Mouse (Mus musculus) testis, adult 2 months (tissue): Measurements from ENCODE around the gene Defb48. TPM values are rescaled to one million over a fixed set of nuclear protein-coding genes. Genes with fewer than 3 reads are reported as not detected.

Experiments
- H3K27ac ChIP-seq: fragments of 200-500 bp; 2 replicates; pipeline ENCODE4 v1.5.1; 2012; ENCODE audit warnings: low read depth, low read length; ENCODE audit not compliant: control insufficient read depth, insufficient read depth
- H3K27me3 ChIP-seq: fragments of 200-500 bp; 2 replicates; pipeline ENCODE4 v1.6.1; 2012; ENCODE audit warnings: mild to moderate bottlenecking, low read length, moderate library complexity; ENCODE audit not compliant: control insufficient read depth, insufficient read depth
- H3K36me3 ChIP-seq: fragments of 200-500 bp; 2 replicates; pipeline ENCODE4 v1.6.1; 2012; ENCODE audit warnings: mild to moderate bottlenecking, low read length; ENCODE audit not compliant: control insufficient read depth, insufficient read depth
- H3K4me1 ChIP-seq: fragments of 200-500 bp; 2 replicates; pipeline ENCODE4 v1.6.1; 2012; ENCODE audit warnings: low read length; ENCODE audit not compliant: control insufficient read depth, insufficient read depth
- H3K4me3 ChIP-seq: fragments of 200-500 bp; 2 replicates; pipeline ENCODE4 v1.5.1; 2012; ENCODE audit warnings: low read depth, mild to moderate bottlenecking, low read length, moderate library complexity, mixed read lengths; ENCODE audit not compliant: control insufficient read depth
- CTCF ChIP-seq: fragments of 200-500 bp; IDR thresholded peaks from 2 replicates; pipeline ENCODE4 v1.5.1; 2012; ENCODE audit warnings: low read depth, mild to moderate bottlenecking, inconsistent platforms, low read length, moderate library complexity; ENCODE audit not compliant: control insufficient read depth, insufficient read depth, insufficient replicate concordance
- POLR2A ChIP-seq: fragments of 200-500 bp; IDR thresholded peaks from 2 replicates; pipeline ENCODE4 v1.6.1; 2012; ENCODE audit warnings: low read depth, mild to moderate bottlenecking, inconsistent platforms, low read length, moderate library complexity; ENCODE audit not compliant: control insufficient read depth
- polyA plus RNA-seq: library from polyadenylated mRNA; depleted of rRNA; stranded (reverse); fragments of >200 nt; gene quantifications from 2 replicates; pipeline ENCODE4 v1.2.3, GENCODE M21; 2012; rRNA removed

Defb48 gene
- 0.91 TPM in 1 of 2 replicates, not detected in the other for polyA plus RNA-seq

DNA sequence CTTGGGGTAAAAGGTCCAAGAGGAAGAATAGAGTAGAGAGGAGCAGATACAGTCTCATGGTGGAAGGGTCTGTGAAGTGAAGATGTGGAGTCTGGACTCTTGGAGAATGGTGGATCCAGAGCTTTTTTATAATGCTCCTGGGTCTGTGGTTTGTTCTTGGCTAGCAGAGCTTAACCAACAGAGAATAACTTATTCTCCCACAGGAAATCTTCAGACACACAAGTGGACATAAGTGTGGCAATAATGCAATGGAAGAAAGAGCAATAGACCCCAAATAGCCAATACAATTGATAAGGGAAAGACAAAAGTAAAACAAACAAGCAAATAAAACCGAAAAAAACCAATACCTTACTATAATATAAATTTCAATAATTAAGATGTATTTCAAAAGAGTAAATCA is at the start of gene Defb48:
Gene Defb48, minus strand, starts transcription at position 101 of the 400 bp plus-strand sequence.
- H3K4me1 ChIP-seq = no peaks in the 10 kb centered on the region
- no peaks in the 10 kb centered on the region for H3K36me3 ChIP-seq
- H3K27ac ChIP-seq = no peak within 1 kb of the TSS
- TF ChIP-seq CTCF (no peak), POLR2A (no peak)
- no peak within 1 kb of the TSS for H3K4me3 ChIP-seq
- no peaks in the 10 kb centered on the region for H3K27me3 ChIP-seq

DNA sequence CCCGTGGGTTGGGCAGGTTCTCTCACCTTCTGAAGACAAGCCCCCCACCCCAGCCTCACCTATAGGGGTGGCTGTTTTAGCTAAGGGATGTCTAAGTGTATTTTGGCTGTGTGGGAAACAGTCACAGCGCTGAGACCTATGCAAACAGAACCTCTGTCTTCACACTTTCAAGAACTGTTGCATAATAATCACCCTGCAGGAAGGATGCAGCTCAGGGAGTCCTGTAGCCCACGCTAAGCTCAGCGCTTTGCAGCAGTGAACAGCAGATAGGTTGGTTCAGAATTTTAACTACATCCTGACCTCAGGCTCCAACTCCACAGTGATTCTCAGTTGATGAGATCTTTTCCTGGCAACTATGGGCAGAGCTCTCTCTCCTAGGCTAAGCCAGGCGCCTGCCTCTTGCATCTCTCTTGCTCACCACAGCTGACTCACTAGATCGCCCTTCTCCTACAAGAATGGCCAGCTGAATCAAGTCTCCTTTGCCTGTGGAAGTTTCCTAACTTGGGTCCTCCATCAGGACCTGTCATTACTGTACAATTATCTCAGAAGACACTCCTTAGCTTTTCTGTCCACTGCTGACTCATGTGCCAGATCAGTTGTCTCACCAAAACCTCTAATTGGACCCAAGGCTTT is 36.3 kb upstream of the Defb48 start:
- no peaks in the 10 kb centered on the region for H3K27me3 ChIP-seq
- H3K36me3 ChIP-seq = no peaks in the 10 kb centered on the region
- H3K27ac ChIP-seq = no peak overlapping the region
- TF ChIP-seq CTCF (no peak), POLR2A (no peak)
- peaks cover 4% of the 10 kb centered on the region for H3K4me1 ChIP-seq
- no peak overlapping the region for H3K4me3 ChIP-seq

DNA sequence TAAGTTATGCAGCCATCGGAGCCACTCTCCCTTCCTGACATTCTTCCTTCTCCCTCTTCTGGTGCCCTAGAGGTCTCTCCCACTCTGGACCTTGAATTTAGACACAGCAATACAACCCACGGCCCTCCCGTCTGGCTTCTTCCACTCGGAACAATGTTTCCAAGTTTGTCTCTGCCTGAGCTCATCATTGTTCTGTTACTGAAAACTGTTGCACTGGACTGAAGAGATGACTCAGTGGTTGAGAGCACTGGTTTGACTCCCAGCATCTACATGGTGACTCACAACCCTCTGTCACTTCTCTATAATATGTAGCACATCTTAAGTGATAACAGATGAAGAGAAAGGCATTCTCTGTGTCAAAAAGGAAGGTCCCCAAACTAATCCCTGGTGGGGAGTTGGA is 30.4 kb upstream of the Defb48 start:
- Histone ChIP-seq H3K27me3 (no peaks in the 10 kb centered on the region), H3K36me3 (no peaks in the 10 kb centered on the region), H3K4me1 (no peaks in the 10 kb centered on the region; the same call in 1 of the 2 replicates), H3K27ac (no peak overlapping the region), H3K4me3 (no peak overlapping the region)
- no peak for TF ChIP-seq CTCF
- no peak for TF ChIP-seq POLR2A

DNA sequence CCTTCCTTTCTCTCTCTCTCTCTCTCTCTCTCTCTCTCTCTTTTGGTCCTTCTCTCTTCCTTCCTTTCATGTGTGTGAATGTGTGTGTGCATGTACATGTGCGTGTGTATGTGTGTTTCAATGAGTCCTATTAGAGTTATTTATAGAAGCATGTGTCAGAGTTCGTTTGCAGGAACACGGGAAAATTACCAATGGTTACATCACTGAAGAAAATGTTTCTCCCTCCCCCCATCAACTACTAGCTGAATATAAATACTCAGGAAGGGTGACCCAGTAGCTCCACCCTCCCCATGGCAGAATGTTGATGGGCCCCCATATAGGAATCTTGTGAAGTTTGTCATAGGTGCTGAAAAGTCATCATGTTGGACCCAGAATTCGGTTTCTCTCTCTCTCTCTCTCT is 28.8 kb upstream of the Defb48 start:
- no peak for TF ChIP-seq POLR2A
- no peak for TF ChIP-seq CTCF
- no peaks in the 10 kb centered on the region; the same call in 1 of the 2 replicates for H3K4me1 ChIP-seq
- H3K27ac ChIP-seq = no peak overlapping the region
- H3K4me3 ChIP-seq = no peak overlapping the region
- H3K27me3 ChIP-seq = no peaks in the 10 kb centered on the region
- no peaks in the 10 kb centered on the region for H3K36me3 ChIP-seq

DNA sequence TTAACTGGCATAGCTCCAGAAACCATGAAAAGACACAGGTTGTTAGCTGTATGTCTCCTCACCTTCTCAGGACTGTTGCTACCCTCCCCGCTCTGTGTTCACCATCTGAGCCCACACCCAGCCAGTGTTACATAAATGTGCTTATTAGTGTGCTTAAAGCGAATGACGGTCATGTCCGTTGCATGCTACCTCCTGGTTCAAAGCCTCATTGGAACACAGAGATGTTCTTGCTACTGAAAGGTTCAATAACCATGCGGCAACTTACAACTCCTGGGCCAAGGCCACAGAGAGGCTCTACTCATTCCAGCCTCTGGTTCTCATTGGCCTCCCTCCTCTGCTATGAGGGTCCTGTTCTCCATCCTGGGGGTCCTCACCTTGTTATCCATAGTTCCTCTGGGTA is 27.2 kb upstream of the Defb48 start, which contains the start of gene Defb43:
Gene Defb43, plus strand, starts transcription at position 301 of the 400 bp plus-strand sequence.
- H3K27ac ChIP-seq = no peak within 1 kb of the TSS
- H3K4me3 ChIP-seq = no peak within 1 kb of the TSS
- no peaks in the 10 kb centered on the region; the same call in 1 of the 2 replicates for H3K4me1 ChIP-seq
- TF ChIP-seq CTCF (no peak), POLR2A (no peak)
- H3K27me3 ChIP-seq = no peaks in the 10 kb centered on the region
- H3K36me3 ChIP-seq = no peaks in the 10 kb centered on the region

DNA sequence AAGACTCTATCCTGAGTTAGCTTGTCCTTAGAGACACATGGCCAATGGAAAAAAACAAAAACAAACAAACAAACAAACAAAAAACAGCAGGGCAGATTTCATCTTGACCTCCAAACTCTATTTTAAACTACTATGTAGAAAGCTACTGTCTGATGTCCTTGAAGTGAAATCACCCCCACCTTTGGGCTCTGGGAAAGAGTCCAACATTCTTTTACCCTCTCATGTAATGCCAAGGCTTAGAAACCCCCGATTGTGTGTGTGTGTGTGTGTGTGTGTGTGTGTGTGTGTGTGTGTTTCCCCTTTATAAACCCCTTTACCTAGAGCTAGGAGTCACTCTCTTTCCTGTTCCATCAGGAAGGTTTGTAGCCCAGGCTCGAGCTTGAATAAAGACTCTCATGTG is 18.3 kb upstream of the Defb48 start:
- Histone ChIP-seq H3K27ac (no peak overlapping the region), H3K36me3 (no peaks in the 10 kb centered on the region), H3K27me3 (no peaks in the 10 kb centered on the region), H3K4me3 (no peak overlapping the region), H3K4me1 (no peaks in the 10 kb centered on the region)
- TF ChIP-seq CTCF (no peak), POLR2A (no peak)

DNA sequence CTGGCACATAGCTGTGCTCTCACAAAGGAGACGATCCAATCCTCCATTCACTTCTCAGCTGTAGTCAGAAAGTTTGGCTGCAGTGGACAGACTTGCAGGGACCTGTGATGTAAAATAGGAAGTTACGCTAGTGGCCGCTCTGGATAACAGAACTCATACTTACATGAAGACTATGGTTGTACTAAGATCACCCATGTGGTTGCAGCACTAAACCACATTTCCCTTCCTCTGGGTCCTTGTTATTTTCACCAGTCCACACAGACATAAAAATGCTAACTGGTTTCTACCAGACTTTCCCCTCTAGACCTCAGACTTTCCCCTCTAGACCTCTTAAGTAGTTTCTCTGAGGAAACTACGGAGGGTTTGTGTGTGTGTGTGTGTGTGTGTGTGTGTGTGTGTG is 14.7 kb upstream of the Defb48 start:
- Histone ChIP-seq H3K4me3 (no peak overlapping the region), H3K4me1 (no peaks in the 10 kb centered on the region), H3K36me3 (no peaks in the 10 kb centered on the region), H3K27me3 (no peaks in the 10 kb centered on the region), H3K27ac (no peak overlapping the region)
- TF ChIP-seq CTCF = no peak
- TF ChIP-seq POLR2A = no peak

DNA sequence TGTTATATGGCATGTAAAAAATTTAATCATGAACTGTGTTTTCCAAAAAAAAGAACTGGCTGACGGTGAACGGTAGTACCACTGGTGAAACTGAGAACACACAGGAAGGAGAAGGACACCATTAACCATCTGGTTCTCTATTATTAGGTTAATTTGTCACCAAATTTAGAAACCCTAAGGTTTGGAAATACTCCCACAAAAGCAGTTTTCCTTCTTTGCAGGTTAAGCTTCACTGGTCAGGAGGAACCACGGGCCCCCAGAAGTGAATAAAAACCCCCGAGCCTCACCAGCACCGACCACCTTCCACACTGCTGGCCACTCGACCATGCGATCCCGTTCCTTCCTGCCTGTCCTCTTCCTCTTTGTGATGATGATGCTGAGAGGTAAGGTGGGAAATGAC is 13.5 kb upstream of the Defb48 start, which contains the start of gene Defb47:
Gene Defb47, plus strand, starts transcription at position 301 of the 400 bp plus-strand sequence.
- H3K27ac ChIP-seq = no peak within 1 kb of the TSS
- H3K4me3 ChIP-seq = no peak within 1 kb of the TSS
- H3K4me1 ChIP-seq = no peaks in the 10 kb centered on the region
- no peaks in the 10 kb centered on the region for H3K36me3 ChIP-seq
- no peaks in the 10 kb centered on the region for H3K27me3 ChIP-seq
- TF ChIP-seq CTCF (no peak), POLR2A (no peak)
